Mouse (Mus musculus): ENCODE measurements around the gene Jade1.

DNA sequence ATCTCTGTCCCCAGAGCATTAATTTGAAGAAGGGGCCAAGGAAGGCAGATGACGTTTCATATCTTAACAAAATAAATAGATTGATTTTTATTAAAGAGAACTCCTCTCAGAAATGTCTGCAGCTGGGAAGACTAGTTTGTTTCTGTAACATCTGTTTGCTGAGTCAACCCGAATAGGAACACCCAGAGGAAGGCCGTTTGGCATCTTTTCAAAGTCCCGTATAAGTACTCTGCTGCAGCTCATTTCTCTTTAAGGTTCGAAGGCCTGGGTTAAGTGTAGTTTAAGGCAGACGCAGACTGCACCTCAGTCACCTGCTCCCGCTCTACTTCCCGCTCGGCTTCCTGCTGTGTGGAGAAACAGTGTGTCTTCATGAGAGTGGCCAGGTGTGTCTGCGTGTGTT lies 47.4 kb downstream of the Jade1 start:
- no peak for TF ChIP-seq GATA1 (IDR thresholded peaks at IDR 0.05; ENCODE audit: borderline replicate concordance, low read length)
- TF ChIP-seq FLI1 (IDR thresholded peaks at IDR 0.05; ENCODE audit: low read length) = no peak

All from megakaryocyte, embryonic 14.5 days (primary cell).